ENCODE assay signal across 16 mouse cellular contexts in the genomic region with DNA sequence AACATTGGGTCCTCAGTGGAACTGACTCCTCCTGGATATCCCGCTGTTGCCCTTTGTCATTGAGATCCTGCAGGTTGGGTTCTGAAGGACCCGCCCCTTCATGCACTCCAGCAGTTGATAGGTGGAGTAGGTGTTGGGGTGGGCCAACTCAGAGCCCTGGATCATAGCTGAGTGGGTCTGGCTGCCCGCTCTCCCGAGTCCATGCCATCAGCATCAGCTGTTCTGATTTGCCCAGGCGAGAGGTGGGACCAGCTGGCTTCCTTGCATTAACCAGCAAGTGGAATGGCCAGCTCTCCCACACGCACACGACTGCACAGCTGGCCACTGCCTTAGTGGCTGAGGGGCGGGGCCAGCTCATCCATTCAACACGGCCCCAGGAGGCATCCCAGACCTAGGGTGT. TPM values are rescaled to one million over a fixed set of nuclear protein-coding genes. Genes with fewer than 3 reads are reported as not detected.
DNase-seq lines count a peak whose midpoint lies in the region; ATAC-seq and TF ChIP-seq lines count a peak whose summit lies in the region.
"Had no signal": no experiment of that assay in that cellular context is flagged by ENCODE, and none has a peak within 500 bp of the region (broad histone marks: within the 10 kb centered on the region; RNA-seq: fewer than 3 reads in every experiment).

No protein-coding gene starts in this region.

- H3K27ac ChIP-seq in heart, embryonic 11.5 days (ENCODE audit: low read depth, low read length) = no peak overlapping the region
- H3K27ac ChIP-seq in kidney, postnatal 0 days = no peak overlapping the region
- H3K27ac ChIP-seq in hindbrain, postnatal 0 days = no peak overlapping the region
- H3K27ac ChIP-seq: heart, embryonic 10.5 days had no signal

- no peaks in the 10 kb centered on the region for H3K27me3 ChIP-seq in heart, embryonic 11.5 days (ENCODE audit: control insufficient read depth, insufficient read depth, low read length)
- no peaks in the 10 kb centered on the region for H3K27me3 ChIP-seq in kidney, postnatal 0 days (ENCODE audit: insufficient read depth, low read length)
- H3K27me3 ChIP-seq in hindbrain, postnatal 0 days (ENCODE audit: insufficient read depth, low read length) = no peaks in the 10 kb centered on the region

- no peak overlapping the region for H3K9ac ChIP-seq in heart, embryonic 11.5 days (ENCODE audit: low read depth, low read length)
- no peak overlapping the region for H3K9ac ChIP-seq in kidney, postnatal 0 days (ENCODE audit: low read depth, low read length)
- no peak overlapping the region for H3K9ac ChIP-seq in hindbrain, postnatal 0 days (replicated peaks; ENCODE audit: low read length)
- H3K9ac ChIP-seq: lung, embryonic 14.5 days had no signal

- no peak for ATAC-seq in heart, embryonic 11.5 days (replicated peaks; ENCODE audit: insufficient number of reproducible peaks, low FRiP score, low TSS enrichment)
- peak; percentile 14 for ATAC-seq in kidney, postnatal 0 days (replicated peaks; ENCODE audit: low FRiP score, low read depth)
- 0 out of 2 replicates have a peak, but pooled peaks have one; percentile 12 for ATAC-seq in hindbrain, postnatal 0 days

- H3K4me3 ChIP-seq in heart, embryonic 11.5 days (ENCODE audit: low read depth, low read length) = no peak overlapping the region
- H3K4me3 ChIP-seq in kidney, postnatal 0 days (replicated peaks; ENCODE audit: low read depth, low read length) = no peak overlapping the region
- no peak overlapping the region for H3K4me3 ChIP-seq in hindbrain, postnatal 0 days (ENCODE audit: low read length)
- H3K4me3 ChIP-seq: heart, embryonic 10.5 days had no signal

- intact Hi-C loops in heart, postnatal 36 days (cut with DNase I) = no loop called here

- H3K9me3 ChIP-seq in heart, embryonic 11.5 days (replicated peaks; ENCODE audit: control insufficient read depth, low read length) = no peaks in the 10 kb centered on the region
- no peaks in the 10 kb centered on the region for H3K9me3 ChIP-seq in kidney, postnatal 0 days (replicated peaks; ENCODE audit: low read length)
- no peaks in the 10 kb centered on the region for H3K9me3 ChIP-seq in hindbrain, postnatal 0 days (ENCODE audit: low read length)
- H3K9me3 ChIP-seq: heart, embryonic 10.5 days had no signal

- peaks cover 3% of the 10 kb centered on the region; the same call in 1 of the 2 replicates for H3K4me1 ChIP-seq in heart, embryonic 11.5 days (ENCODE audit: control insufficient read depth, insufficient read depth, low read length)
- no peaks in the 10 kb centered on the region for H3K4me1 ChIP-seq in kidney, postnatal 0 days (replicated peaks; ENCODE audit: insufficient read depth, low read length)
- no peaks in the 10 kb centered on the region for H3K4me1 ChIP-seq in hindbrain, postnatal 0 days (ENCODE audit: insufficient read depth, low read length)

- TF ChIP-seq CTCF in kidney, postnatal 0 days (IDR thresholded peaks at IDR 0.05; ENCODE audit: low read depth) = no peak
- TF ChIP-seq CTCF in hindbrain, postnatal 0 days (IDR thresholded peaks at IDR 0.05; ENCODE audit: low read depth) = no peak

- no peak for DNase-seq in heart, postnatal 36 days
- peak; percentile 10 for DNase-seq in kidney, postnatal 0 days (ENCODE audit: low spot score)
- no peak for DNase-seq in kidney, adult 18-20 months
- DNase-seq in ES-CJ7 (ENCODE audit: low read depth, low spot score) = peak; percentile 97
- DNase-seq in hindbrain, postnatal 0 days (ENCODE audit: low spot score) = no peak
- no peak for DNase-seq in urinary bladder, postnatal 14 days (ENCODE audit: low spot score)
- no peak for DNase-seq in gastrocnemius, adult 8-10 months (ENCODE audit: low spot score in 2 of 2)
- DNase-seq: adrenal gland, postnatal 14 days; cerebellum, adult 2 months; gastrocnemius, postnatal 36 days; kidney, postnatal 10 days; lung, embryonic 14.5 days; thymus, postnatal 36 days had no signal

- 18% methylated on average over 9 of the region's 9 CpGs for WGBS in heart, embryonic 11.5 days (ENCODE audit: insufficient replicate concordance)
- 25% methylated on average over 9 of the region's 9 CpGs for WGBS in kidney, postnatal 0 days
- 25% methylated on average over 9 of the region's 9 CpGs for WGBS in hindbrain, postnatal 0 days

- H3K36me3 ChIP-seq in heart, embryonic 11.5 days (ENCODE audit: control insufficient read depth, insufficient read depth, low read length) = no peaks in the 10 kb centered on the region
- no peaks in the 10 kb centered on the region for H3K36me3 ChIP-seq in kidney, postnatal 0 days (ENCODE audit: insufficient read depth, low read length)
- H3K36me3 ChIP-seq in hindbrain, postnatal 0 days (ENCODE audit: insufficient read depth, low read length) = no peaks in the 10 kb centered on the region
- H3K36me3 ChIP-seq: G1E; heart, embryonic 10.5 days had no signal

- 0 out of 2 replicates have a peak overlapping the region, but pooled peaks have one; percentile 4 for H3K4me2 ChIP-seq in heart, embryonic 11.5 days
- H3K4me2 ChIP-seq in kidney, postnatal 0 days (ENCODE audit: low read length) = no peak overlapping the region
- H3K4me2 ChIP-seq in hindbrain, postnatal 0 days (ENCODE audit: low read depth, low read length) = no peak overlapping the region
- H3K4me2 ChIP-seq: lung, embryonic 14.5 days had no signal

RNA-seq across cellular contexts. Expression of a gene that starts 5.0 kb away (rescaled TPM):
- polyA plus RNA-seq in heart, embryonic 11.5 days (2014; fragmentation: Nextera tagmentation; extraction: Ambion mirVana) = 27.1 and 29.9 TPM in 2 replicates
- total RNA-seq in heart, postnatal 36 days (2021) = 10 to 100 TPM; 13.3 to 15.5 TPM
- 35.0 and 37.6 TPM in 2 replicates for polyA plus RNA-seq in kidney, postnatal 0 days (2015; fragmentation: Nextera tagmentation; extraction: Ambion mirVana)
- total RNA-seq in hindbrain, postnatal 0 days (2014; rRNA removed) = 30.9 and 34.4 TPM in 2 replicates
- 27.3 and 28.1 TPM in 2 replicates for polyA plus RNA-seq in hindbrain, postnatal 0 days (2015; fragmentation: Nextera tagmentation; extraction: Ambion mirVana)
- 10 to 100 TPM; 31.3 to 42.5 (median 39.8) TPM for total RNA-seq in gastrocnemius, adult 8-10 months (2022)

Comparison
In these comparisons a context has a peak if more than half of its experiments do, and no peak if none do; other contexts are left out.
1. DNase-seq: peak in kidney, postnatal 0 days (single experiment) and ES-CJ7 (single experiment); none in heart, postnatal 36 days (0 of 2), kidney, adult 18-20 months (single experiment), hindbrain, postnatal 0 days (single experiment), urinary bladder, postnatal 14 days (single experiment) and gastrocnemius, adult 8-10 months (0 of 2).